Mouse (Mus musculus) brain, adult 2 months (tissue): ENCODE results near the gene Adat3.
"Not testable (repeated sequence)": the region's sequence is repeated elsewhere in the genome, so short reads cannot be mapped to it uniquely, and the experiment has no call there.

Experiments
- DNase-seq: peaks from one replicate; pipeline ENCODE4 v3.0.0; 2011; ENCODE audit warnings: low read depth, low spot score

Adat3 gene

GRCm38 (mm10) chr10:80578131-80578750 lies 24.4 kb upstream of the Adat3 start:
- peak; percentile 78 for DNase-seq

- peak; percentile 86 for DNase-seq
Observed at GRCm38 (mm10) chr10:80578911-80579310, 23.8 kb upstream of the Adat3 start.

GRCm38 (mm10) chr10:80583047-80583446 lies 19.6 kb upstream of the Adat3 start:
- DNase-seq: peak; percentile 57

GRCm38 (mm10) chr10:80584045-80584488 lies 18.6 kb upstream of the Adat3 start:
- peak; percentile 42 for DNase-seq

- DNase-seq: no peak
Observed at GRCm38 (mm10) chr10:80584642-80585552, 17.8 kb upstream of the Adat3 start.

GRCm38 (mm10) chr10:80585581-80585980 lies 17.1 kb upstream of the Adat3 start:
- DNase-seq: no peak

GRCm38 (mm10) chr10:80586407-80587304 lies 16.0 kb upstream of the Adat3 start:
- DNase-seq: no peak

GRCm38 (mm10) chr10:80587305-80587657 lies 15.4 kb upstream of the Adat3 start:
- DNase-seq: peak; percentile 60

- DNase-seq: peak; percentile 41
Observed at GRCm38 (mm10) chr10:80589127-80589878, 13.4 kb upstream of the Adat3 start.

- DNase-seq: peak; percentile 99
Observed at GRCm38 (mm10) chr10:80589879-80590854, 12.5 kb upstream of the Adat3 start, which contains the start of gene Abhd17a. Gene Abhd17a (minus strand): TSS chr10:80590341.

- no peak for DNase-seq
Observed at GRCm38 (mm10) chr10:80596318-80596717, 6.4 kb upstream of the Adat3 start.

GRCm38 (mm10) chr10:80603364-80603763 lies 684 bp downstream of the Adat3 start:
- no peak for DNase-seq

- peak; percentile 86 for DNase-seq
Observed at GRCm38 (mm10) chr10:80604001-80604509, 1.4 kb downstream of the Adat3 start.

GRCm38 (mm10) chr10:80604988-80605387 lies 2.3 kb downstream of the Adat3 start:
- DNase-seq: no peak

GRCm38 (mm10) chr10:80605721-80606120 lies 3.0 kb downstream of the Adat3 start, which contains the start of gene Gm49322:
Gene Gm49322 (plus strand): TSS chr10:80606021.
- DNase-seq: not testable (repeated sequence)

- DNase-seq: no peak
Observed at GRCm38 (mm10) chr10:80606306-80606705, 3.6 kb downstream of the Adat3 start.

GRCm38 (mm10) chr10:80606737-80607350 lies 4.2 kb downstream of the Adat3 start:
- no peak for DNase-seq

- no peak for DNase-seq
Observed at GRCm38 (mm10) chr10:80608435-80608834, 5.8 kb downstream of the Adat3 start.
